10 mouse cellular contexts compared by ENCODE assay signal in genomic region chr9:62210815-62211214, GRCm38 (mm10).
"Had no signal": no experiment of that assay in that cellular context is flagged by ENCODE, and none has a peak within 500 bp of the region (broad histone marks: within the 10 kb centered on the region; RNA-seq: fewer than 3 reads in every experiment).

No protein-coding gene starts in this region.

- DNase-seq: kidney, adult 8-10 months; kidney, postnatal 10 days; kidney, postnatal 36 days; layer of hippocampus, postnatal 36 days; liver; lung, adult 18-20 months; lung, postnatal 10 days; lung, postnatal 36 days; right cerebral cortex, postnatal 25 days; thymus, postnatal 25 days had no signal
